Mouse (Mus musculus): Measurements from ENCODE around the gene Arhgap23.
A peak's percentile ranks its signal among the peaks of the same experiment; 100 is the strongest.

Arhgap23 gene

DNA sequence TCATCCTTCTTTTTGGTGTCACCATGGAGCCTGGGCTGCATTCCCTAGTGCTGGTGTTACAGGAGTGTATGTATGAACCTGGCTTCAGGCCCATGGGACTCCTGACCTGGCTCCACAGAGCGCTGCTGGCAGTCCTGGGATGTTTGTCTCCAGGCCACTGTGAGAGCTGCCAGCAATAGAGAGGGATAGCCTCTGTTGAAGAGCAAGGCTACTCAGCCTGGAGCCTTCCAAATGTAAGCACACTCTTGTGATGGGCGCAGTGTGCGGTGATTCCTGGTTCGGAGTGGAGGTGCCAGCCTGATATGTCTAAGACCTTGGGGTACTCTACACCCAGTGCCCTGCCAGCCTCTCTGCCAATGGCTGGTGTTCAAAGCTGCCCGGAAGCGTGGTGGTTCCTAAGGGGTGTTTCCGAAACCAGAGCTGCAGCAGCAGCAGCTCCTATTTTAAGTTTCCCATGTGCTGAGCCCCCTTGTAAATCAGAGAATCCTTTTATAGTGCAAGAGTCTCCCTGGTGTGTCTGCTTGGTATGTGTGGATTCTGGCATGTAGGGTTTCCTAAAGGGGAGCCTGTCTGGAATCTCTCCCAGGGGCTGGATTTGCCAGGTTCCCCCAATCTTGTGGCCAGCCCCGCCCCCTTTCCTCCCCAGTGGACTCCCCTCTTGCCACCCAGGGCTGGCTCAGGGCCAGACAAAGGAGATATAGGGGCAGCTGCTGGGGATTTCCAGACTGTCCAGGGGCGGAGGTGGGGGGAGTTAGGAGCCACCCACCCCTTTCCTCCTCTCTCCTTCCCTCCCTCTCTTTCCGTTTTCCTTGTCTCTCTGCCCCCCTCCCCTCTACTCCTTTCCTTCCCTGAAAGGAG is 9.0 kb upstream of the Arhgap23 start:
- peak; percentile 82 for DNase-seq

DNA sequence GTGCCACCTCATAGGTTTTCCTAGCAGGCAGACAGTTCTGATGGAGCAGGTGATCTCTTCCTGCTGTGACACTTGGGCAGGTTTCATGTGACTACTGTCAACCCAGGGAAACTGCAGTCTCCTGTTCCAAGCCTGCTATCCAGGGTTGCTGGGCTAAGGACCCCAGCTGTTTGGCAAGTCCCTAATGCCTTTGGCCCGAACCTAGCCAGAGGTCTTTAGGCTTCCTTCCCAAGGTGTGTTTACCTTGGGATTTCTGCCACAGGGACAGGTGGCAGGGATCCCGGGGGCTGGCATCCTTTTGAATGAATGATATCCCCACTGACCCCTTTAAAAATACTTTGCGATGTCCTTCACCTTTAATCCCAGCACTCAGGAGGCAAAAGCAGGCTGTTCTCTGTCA is 7.9 kb upstream of the Arhgap23 start:
- no peak for DNase-seq

GRCm38 (mm10) chr11:97408171-97408570 is 7.2 kb upstream of the Arhgap23 start:
- DNase-seq: peak; percentile 73

- no peak for DNase-seq
Measured at GRCm38 (mm10) chr11:97410958-97411357, 4.4 kb upstream of the Arhgap23 start.

DNA sequence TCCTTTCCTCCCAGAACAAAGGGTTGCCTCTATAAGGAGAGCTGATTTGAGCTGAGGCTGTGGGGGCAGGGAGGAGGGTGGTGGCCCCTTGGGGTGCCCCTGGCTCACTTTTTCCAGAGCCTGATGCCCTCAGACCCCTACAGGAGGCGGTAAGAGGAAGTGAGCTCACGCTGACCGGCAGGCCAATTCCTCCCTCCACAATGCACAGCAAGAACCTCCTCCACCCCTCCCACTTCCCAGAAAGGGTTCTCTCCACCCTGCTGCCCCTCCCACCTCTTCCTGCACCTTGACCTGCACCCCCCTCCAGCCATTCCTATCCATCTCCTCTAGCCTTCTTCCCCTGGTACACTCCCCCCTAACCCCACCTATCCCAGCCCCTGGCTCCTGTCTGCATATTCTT is 3.2 kb upstream of the Arhgap23 start:
- DNase-seq: no peak

DNA sequence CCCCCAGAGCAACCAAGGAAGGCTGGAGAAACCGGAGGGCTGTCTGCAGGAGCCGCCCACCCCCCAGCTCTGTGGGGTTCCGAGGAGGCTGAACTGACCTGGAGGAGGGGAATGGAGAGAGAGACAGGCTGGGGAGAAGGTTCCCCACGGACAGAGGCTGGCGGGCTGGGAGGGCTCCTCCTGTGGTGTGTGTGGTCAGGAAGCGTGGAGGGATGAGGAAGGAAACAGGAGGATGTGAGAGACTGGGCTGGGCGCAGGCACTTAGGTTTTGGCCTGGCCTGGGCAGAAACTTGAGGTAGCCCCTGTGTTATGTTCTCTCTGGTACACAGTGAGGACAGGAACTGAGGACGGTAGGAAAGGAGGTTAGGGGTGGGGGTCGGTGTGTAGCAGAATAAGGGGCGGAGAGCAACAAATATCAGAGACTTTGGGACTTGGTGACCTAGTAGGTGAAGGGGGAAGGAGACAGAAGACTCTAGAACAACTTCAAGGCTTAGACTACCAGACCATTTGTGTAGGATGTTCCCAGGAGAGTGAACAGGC is 2.5 kb upstream of the Arhgap23 start:
- DNase-seq: no peak

GRCm38 (mm10) chr11:97415712-97416636 is 641 bp downstream of the Arhgap23 start:
- no peak for DNase-seq

DNA sequence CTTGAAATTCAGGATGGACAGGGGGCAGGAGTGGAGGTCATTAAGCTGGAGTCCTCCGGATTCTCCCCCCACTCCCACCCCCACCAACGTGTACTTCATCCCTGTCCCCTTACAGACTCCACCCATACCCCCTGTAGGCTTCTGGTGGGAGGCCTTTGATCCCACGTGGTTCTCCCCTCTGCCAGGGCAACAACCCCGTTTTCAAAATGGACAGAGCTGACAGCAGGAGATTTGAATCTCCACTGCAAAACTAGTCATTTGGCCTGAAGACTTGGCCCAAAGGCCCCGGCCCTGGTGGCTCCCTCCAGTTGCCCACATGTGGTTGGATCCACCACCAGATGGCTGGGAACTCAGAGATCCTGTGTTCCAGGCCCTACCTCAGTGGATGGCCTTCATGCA is 1.3 kb downstream of the Arhgap23 start:
- no peak for DNase-seq

GRCm38 (mm10) chr11:97418834-97419539 is 3.7 kb downstream of the Arhgap23 start:
- no peak for DNase-seq

GRCm38 (mm10) chr11:97419540-97419900 is 4.2 kb downstream of the Arhgap23 start:
- DNase-seq: no peak

- DNase-seq: no peak
Measured at GRCm38 (mm10) chr11:97422507-97422906, 7.2 kb downstream of the Arhgap23 start.

DNA sequence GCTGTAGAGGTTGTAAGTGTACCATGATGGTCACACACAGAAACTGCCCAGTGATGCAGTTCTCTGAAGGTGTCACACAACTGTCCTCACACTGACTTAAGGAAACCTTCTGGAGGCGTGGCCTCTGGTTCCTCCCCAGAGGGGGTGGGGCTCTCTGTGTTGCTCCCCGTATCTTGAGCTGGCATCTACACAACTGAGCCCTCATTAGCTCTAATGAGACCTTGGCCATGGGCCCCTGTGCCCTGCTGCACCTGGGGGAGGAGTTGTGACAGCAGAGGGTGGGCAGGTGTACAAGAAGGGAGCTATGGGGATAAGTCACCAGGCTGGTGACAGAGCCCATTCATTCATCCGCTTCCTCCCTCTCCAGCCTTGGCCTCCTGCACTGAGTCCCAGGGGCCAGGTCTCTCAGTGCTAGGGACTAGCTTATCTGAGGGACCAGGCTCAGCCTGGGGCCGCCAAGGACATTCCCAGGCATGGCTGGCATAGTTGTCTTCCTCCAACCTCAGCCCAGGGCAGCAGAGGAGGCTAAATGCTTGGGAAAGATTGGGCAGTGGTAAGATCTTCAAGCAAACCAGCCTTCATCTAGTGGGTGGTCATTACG is 8.9 kb downstream of the Arhgap23 start:
- DNase-seq: no peak

GRCm38 (mm10) chr11:97424802-97425201 is 9.5 kb downstream of the Arhgap23 start:
- DNase-seq: no peak

DNA sequence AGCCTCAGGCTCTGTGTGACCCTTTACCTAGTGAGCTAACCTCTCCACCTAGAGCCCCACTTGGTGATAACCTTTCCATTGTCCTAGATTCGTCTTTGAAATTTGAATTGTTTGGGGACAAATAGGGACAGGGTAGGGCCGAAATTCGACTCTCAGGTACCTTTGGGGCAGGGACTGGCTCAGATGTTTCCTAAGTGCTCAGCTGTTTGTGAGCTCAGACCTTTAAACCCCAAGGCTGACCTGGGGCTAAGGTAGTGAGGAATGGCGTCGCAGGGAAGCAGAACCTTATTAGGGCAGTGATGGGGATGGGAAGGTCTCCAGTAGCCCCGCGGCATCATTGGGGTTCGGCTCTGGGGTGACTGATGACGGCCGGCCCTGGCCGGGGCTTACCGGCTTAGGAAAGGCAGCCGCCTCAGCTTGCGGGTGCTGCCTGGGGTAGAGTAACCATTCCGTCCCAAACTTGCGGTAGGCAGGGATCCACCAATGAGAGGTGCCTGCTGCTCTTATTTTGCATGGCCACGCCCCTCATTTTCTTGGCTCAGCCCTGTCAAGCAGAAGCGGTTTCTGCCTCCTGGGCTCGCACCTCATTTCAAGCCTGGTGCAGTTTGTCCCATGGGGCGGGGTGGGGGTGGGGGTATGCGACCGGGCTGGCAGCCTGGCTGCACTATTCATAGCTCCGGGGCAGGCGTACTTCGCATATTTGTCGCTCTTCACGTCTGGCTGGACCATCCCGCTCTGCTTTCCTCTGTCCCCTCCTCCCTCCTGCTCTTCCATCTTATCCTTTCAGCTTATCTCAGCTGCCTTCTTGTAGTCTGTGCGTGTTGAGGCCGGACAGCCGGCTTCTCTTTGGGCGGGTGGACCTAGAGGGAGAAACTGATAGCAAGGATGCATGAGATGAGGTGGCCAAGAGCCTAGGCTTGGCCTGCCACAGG is 12.7 kb downstream of the Arhgap23 start:
- peak; percentile 75 for DNase-seq

DNA sequence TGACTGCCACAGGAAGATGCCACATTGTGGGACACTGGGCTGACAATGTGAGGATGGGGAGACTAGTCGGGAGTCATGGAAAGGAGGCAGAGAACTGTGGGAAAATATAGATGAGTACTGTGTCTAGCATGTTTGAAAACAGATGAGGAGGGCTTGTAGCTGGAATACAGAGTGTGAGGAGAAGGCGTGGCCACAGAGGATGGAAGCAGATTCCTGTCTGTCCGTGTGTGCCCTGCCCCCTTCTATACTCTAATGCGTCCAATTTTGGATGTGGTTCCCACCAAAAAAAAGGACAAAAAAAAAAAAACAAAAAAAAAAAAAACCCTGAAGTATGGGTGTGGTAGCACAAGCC is 13.4 kb downstream of the Arhgap23 start:
- no peak for DNase-seq

DNA sequence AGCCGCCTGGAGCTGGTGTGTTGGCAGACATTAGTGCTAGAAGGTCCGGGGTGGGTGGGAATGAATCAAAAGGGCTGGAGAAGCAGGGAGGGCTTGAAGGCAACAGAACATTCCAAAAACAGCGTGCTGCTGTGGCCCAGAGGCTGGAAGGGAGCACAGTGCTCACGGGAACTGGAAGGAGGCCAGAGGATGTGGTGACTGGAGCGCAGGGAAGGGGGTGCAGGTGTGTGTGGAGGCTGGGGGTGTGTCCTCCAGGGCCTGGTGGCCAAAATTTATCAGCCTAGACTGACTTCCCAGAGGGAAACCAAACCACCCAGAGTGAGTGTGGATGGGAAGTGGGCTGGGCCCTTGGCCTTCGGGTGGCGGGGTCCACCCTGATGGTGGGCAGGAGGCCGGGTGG is 14.3 kb downstream of the Arhgap23 start:
- no peak for DNase-seq

DNA sequence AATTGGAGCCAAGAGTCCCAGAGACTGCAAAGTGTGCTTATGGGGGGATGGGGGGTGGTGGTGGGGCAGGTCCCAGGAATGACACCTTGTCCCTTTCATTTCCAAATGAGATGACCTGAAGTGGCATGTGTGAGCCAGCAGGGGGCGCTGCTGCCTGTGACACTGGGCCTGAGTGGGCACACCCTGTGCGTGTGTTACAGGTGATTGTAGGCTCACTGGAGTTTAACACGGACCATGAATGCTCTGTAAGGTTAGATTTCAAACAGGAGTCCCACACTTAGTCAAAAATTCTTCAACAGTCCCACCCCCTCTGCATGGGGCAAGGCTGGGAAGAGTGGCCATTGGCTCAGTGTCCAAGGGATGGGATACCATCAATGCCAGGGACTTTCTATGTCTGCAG is 16.7 kb downstream of the Arhgap23 start:
- DNase-seq: no peak

DNA sequence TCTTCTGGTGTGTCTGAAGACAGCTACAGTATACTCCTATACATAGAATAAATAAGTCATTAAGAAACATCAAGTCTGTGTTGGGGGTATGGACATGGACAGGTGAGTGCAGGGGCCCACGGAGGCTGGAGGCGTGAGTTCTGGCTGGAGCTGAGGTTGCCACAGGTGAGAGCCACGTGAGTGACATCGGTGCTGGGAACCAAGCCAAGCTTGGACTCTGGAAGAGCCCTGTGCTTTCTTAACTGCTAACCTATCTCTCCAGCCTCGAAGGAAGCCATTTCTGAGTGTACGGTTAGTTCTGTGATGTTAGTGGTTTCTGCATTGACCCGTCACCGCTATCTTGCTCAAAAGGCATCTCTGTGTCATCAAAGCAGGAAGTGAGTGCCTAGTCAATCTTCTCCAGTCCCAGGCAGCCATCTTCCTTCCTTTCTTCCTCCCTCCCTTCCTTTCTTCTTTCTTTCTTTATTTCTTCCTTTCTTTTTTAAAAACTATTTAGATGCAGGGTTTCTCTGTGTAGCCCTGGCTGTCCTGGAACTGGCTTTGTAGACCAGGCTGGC is 17.7 kb downstream of the Arhgap23 start:
- no peak for DNase-seq

GRCm38 (mm10) chr11:97434121-97434520 is 18.8 kb downstream of the Arhgap23 start:
- DNase-seq: no peak

- DNase-seq: peak; percentile 91
Measured at GRCm38 (mm10) chr11:97434704-97435454, 19.5 kb downstream of the Arhgap23 start.

Data from kidney, adult 11 months (tissue).